Mouse (Mus musculus) neural tube, embryonic 11.5 days (tissue): Measurements from ENCODE around the gene Rbfox1. TPM values are rescaled to one million over a fixed set of nuclear protein-coding genes. Genes with fewer than 3 reads are reported as not detected.

ENCODE experiments used
- ATAC-seq: fragments of 200-750 bp; cut with Nextera tagmentation; 2 replicates; pipeline ENCODE4 v1.8.0; 2017; ENCODE audit warnings: moderate number of reproducible peaks, mild to moderate bottlenecking, moderate TSS enrichment, moderate library complexity; ENCODE audit not compliant: insufficient read depth, low FRiP score, low TSS enrichment
- DNase-seq: peaks from one replicate; pipeline ENCODE4 v3.0.0-alpha.2; 2015; ENCODE audit warnings: low spot score
- H3K27ac ChIP-seq: fragments of 300-500 bp; sonication (generic); 2 replicates; pipeline ENCODE4 v1.5.1; 2014; ENCODE audit warnings: low read depth, mild to moderate bottlenecking, low read length
- H3K27me3 ChIP-seq: fragments of 300-500 bp; sonication (generic); 2 replicates; pipeline ENCODE4 v1.6.1; 2014; ENCODE audit warnings: mild to moderate bottlenecking, low read length, mixed read lengths; ENCODE audit not compliant: control insufficient read depth, insufficient read depth
- H3K36me3 ChIP-seq: fragments of 300-500 bp; sonication (generic); 2 replicates; pipeline ENCODE4 v1.6.1; 2014; ENCODE audit warnings: mild to moderate bottlenecking, low read length, moderate library complexity, mixed read lengths; ENCODE audit not compliant: control insufficient read depth, insufficient read depth
- H3K4me1 ChIP-seq: fragments of 300-500 bp; sonication (generic); 2 replicates; pipeline ENCODE4 v1.6.1; 2014; ENCODE audit warnings: low read length, mixed read lengths; ENCODE audit not compliant: control insufficient read depth, insufficient read depth
- H3K4me2 ChIP-seq: fragments of 300-500 bp; sonication (generic); 2 replicates; pipeline ENCODE4 v1.6.1; 2014; ENCODE audit warnings: low read depth, mild to moderate bottlenecking, moderate library complexity
- H3K4me3 ChIP-seq: fragments of 300-500 bp; sonication (generic); 2 replicates; pipeline ENCODE4 v1.5.1; 2014; ENCODE audit warnings: low read depth, low read length
- H3K9ac ChIP-seq: fragments of 300-500 bp; sonication (generic); 2 replicates; pipeline ENCODE4 v1.6.1; 2014; ENCODE audit warnings: mild to moderate bottlenecking, low read length
- H3K9me3 ChIP-seq: fragments of 300-500 bp; sonication (generic); 2 replicates; pipeline ENCODE4 v1.6.1; 2016; ENCODE audit warnings: low read length; ENCODE audit not compliant: control insufficient read depth
- WGBS: fragments of 180-500 bp; shearing (Covaris S2); extraction: QIAGEN DNeasy Blood & Tissue Kit; methylation state at CpG from one replicate; pipeline ENCODE4 v1.1.7; 2014; 5-methylcytosine and 5-hydroxymethylcytosine counted together
- polyA plus RNA-seq: library from polyadenylated mRNA; unstranded; fragments of >200 nt; fragmentation: Nextera tagmentation; extraction: Ambion mirVana; gene quantifications from 2 replicates; pipeline ENCODE4 v1.2.1, GENCODE M21; 2014

Gene Rbfox1
- polyA plus RNA-seq, 1 experiment from 2014 or later = 32.9 TPM

DNA sequence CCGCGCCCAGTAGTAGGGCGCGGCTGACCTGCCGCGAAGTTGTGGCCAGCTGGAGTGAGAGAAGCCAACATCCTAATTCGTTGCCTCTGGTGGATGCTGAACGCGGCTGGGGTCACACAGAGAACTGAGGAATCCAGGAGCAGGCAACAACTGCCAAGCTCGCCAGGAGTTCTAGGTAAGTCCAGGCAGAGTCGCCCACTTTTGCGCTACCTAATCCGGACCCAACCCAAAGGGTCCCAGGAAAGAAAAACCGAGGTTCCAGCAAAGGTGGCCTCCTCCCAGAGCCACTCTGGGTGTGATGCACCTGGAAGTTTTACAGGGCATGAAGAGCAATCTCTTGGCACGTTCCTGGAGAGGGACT lies 515 bp downstream of the Rbfox1 start:
- peak overlapping the region; percentile 35 for H3K4me3 ChIP-seq
- no peaks in the 10 kb centered on the region for H3K9me3 ChIP-seq
- ATAC-seq = no peak
- H3K9ac ChIP-seq = peak overlapping the region; percentile 44; the same call in 1 of the 2 replicates
- no peaks in the 10 kb centered on the region for H3K4me1 ChIP-seq
- no peak overlapping the region for H3K27ac ChIP-seq
- H3K4me2 ChIP-seq = peak overlapping the region; percentile 79
- peaks cover 25% of the 10 kb centered on the region for H3K27me3 ChIP-seq
- no peak for DNase-seq
- no peaks in the 10 kb centered on the region for H3K36me3 ChIP-seq
- WGBS = 5% methylated on average over 15 of the region's 15 CpGs

DNA sequence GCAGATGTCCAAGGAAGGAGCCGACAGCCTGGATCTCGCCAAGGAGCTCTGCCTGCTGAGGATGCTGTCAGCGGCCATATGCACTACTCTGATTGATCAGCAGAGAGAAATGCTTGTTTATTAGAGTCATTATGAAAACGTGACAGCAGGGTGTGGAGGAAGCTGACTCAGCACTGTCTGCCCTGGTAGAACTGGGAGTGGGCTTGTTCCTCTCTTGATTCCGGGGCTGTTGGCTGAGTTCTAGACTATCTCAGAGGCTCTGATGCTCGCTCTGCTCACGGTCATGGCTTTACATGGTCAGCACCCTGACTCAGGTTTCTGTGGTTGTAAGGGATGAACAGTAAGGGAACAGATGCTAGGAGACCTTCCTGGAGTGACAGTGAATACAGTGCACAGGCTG lies 10.4 kb downstream of the Rbfox1 start:
- H3K27ac ChIP-seq = no peak overlapping the region
- no peaks in the 10 kb centered on the region for H3K27me3 ChIP-seq
- no peaks in the 10 kb centered on the region for H3K36me3 ChIP-seq
- DNase-seq (no peak), ATAC-seq (no peak)
- 76% methylated on average over 7 of the region's 7 CpGs for WGBS
- H3K9ac ChIP-seq = no peak overlapping the region
- no peak overlapping the region for H3K4me2 ChIP-seq
- no peak overlapping the region for H3K4me3 ChIP-seq
- H3K9me3 ChIP-seq = no peaks in the 10 kb centered on the region
- H3K4me1 ChIP-seq = no peaks in the 10 kb centered on the region

DNA sequence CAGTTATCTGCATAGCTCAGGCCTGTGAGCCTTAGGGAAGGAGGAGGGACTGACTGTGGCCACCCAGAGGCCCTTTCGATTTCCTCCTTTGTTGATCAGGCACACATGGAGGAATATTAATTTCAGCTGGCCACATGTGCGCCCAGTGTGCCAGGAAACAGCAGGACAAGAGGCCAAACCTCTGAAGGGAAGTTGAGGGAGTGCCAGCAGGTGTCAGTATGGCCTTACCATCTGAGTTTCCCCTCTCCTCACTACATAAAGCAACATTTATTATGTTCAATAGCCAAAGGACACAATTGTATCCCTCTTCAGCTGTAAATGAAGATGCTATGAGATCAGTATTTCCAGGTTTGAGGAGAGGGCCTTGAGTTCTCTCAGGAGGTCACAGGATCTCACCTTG lies 13.2 kb downstream of the Rbfox1 start:
- Histone ChIP-seq H3K4me1 (no peaks in the 10 kb centered on the region), H3K4me3 (no peak overlapping the region), H3K9me3 (no peaks in the 10 kb centered on the region), H3K36me3 (no peaks in the 10 kb centered on the region), H3K27ac (no peak overlapping the region), H3K4me2 (no peak overlapping the region), H3K9ac (no peak overlapping the region), H3K27me3 (no peaks in the 10 kb centered on the region)
- DNase-seq (peak; percentile 28), ATAC-seq (no peak)
- 58% methylated on average over 2 of the region's 2 CpGs for WGBS

DNA sequence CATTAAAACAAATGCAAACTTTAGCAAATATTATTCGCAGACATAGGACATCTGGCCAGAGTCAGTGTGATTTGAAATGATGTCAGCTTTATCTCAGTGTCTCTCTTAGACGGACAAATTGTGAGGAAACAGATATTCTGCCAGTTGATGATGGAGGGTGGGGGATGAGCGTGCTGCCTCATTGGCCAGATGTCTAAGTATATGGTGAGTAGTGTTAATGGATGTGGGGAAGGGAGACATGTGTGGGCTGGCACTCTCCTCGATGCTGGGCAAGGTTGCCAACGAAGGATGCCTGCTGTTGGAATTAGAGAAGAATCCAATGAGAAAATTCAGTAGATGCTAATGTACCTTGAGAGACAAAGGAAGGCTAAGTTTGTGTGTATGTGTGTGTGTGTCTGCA lies 25.6 kb downstream of the Rbfox1 start:
- H3K9me3 ChIP-seq = no peaks in the 10 kb centered on the region
- 86% methylated on average over 5 of the region's 5 CpGs for WGBS
- no peak for ATAC-seq

DNA sequence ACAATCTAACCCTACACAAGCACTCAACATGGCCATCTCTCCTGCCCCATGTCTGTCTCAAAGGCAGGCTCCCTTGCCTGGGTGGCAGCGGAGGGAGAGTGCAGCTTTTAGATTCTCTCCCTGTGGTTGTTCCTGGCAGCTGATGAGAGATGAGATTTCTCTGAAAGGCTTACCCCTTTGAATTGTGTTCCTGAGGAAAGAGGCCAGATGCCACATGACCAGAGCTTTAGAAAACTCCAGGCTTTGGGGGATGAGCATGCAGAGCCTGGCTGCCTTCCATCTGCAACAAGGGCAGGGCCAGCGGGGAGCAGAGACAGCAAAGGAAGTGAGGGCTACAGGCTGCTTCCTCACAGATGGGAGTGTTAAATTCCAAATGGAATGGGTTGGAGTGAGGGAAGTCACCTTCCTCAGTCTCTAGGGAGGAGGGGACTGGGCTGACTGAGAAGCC lies 26.7 kb downstream of the Rbfox1 start:
- H3K27me3 ChIP-seq = no peaks in the 10 kb centered on the region
- no peaks in the 10 kb centered on the region for H3K4me1 ChIP-seq
- H3K4me2 ChIP-seq = no peak overlapping the region
- H3K4me3 ChIP-seq = no peak overlapping the region
- H3K27ac ChIP-seq = no peak overlapping the region
- H3K36me3 ChIP-seq = no peaks in the 10 kb centered on the region
- no peaks in the 10 kb centered on the region for H3K9me3 ChIP-seq
- ATAC-seq (no peak), DNase-seq (peak; percentile 35)
- WGBS = 32% methylated on average over 2 of the region's 2 CpGs
- H3K9ac ChIP-seq = no peak overlapping the region

More for the DNA sequence above, 25.6 kb downstream of the Rbfox1 start:
- no peak for DNase-seq
- Histone ChIP-seq H3K27me3 (no peaks in the 10 kb centered on the region), H3K9ac (no peak overlapping the region), H3K4me1 (no peaks in the 10 kb centered on the region), H3K27ac (no peak overlapping the region), H3K36me3 (no peaks in the 10 kb centered on the region), H3K4me2 (no peak overlapping the region), H3K4me3 (no peak overlapping the region)

DNA sequence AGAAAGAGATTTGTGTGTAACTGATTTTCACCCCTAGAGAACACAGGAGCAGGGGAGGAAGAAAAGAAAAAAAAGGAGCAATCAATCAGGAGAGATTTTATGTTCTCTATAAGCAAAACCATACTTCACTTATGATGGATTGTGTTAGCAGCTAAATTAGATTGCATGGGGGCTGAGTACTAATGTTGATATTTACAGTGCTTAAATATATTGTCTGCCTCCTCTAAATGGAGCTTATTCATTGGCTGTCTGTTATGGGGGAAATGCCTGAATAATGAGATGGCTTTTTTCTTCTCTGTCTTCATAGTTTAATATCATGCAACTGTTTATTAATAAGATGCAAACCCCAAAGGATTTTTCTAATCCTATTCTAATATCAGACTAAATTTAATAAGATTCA lies 32.8 kb downstream of the Rbfox1 start:
- Histone ChIP-seq H3K36me3 (no peaks in the 10 kb centered on the region), H3K27ac (no peak overlapping the region), H3K4me1 (no peaks in the 10 kb centered on the region), H3K4me3 (no peak overlapping the region), H3K9ac (no peak overlapping the region), H3K9me3 (no peaks in the 10 kb centered on the region), H3K4me2 (no peak overlapping the region), H3K27me3 (no peaks in the 10 kb centered on the region)
- ATAC-seq = no peak
- DNase-seq = no peak

DNA sequence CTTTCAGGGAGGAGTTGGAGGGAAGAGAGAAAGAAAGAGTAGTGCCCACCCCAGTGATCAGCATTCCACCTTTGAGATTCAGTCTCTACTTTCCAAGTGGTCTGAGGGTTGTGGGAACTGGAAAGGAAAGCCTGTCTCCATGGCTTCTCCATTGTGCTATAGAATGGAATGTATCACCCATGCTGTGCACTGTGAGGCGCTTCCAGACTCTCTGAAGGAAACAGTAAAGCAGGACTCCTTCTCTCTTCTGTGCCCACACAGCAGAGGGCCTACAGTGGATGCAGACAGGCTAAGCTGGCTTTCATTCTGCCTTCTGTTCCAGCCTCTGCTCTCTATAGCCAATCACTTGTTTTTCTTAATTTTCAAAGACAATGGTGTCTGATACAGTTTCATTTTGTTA lies 41.8 kb downstream of the Rbfox1 start:
- no peaks in the 10 kb centered on the region for H3K27me3 ChIP-seq
- no peak for ATAC-seq
- no peak overlapping the region for H3K4me2 ChIP-seq
- no peaks in the 10 kb centered on the region; the same call in 1 of the 2 replicates for H3K9me3 ChIP-seq
- peak; percentile 15 for DNase-seq
- H3K4me1 ChIP-seq = no peaks in the 10 kb centered on the region
- no peaks in the 10 kb centered on the region for H3K36me3 ChIP-seq
- 39% methylated on average over 1 of the region's 1 CpGs for WGBS
- H3K27ac ChIP-seq = no peak overlapping the region
- H3K9ac ChIP-seq = no peak overlapping the region
- no peak overlapping the region for H3K4me3 ChIP-seq

DNA sequence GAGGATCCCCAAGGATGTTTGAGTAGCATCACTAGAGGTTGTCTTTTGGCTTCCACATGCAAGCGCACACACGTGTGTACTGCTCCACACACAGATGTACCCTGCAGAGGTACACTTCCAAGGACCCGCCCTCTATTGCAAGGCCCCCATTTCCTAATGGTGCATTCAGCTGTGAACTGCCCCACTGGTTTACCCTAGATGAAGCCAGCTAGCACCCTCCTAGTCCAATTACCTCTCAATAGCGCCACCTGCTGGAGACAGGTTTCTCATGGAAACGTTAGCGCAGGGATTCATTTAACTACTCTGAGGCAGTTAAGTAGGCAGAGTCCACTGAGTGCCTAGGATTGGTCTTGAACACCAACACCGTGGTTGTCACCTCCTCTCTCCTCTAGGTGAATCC lies 46.5 kb downstream of the Rbfox1 start:
- no peaks in the 10 kb centered on the region for H3K36me3 ChIP-seq
- ATAC-seq = peak; percentile 41; the same call in 1 of the 2 replicates
- H3K4me2 ChIP-seq = no peak overlapping the region
- H3K4me1 ChIP-seq = no peaks in the 10 kb centered on the region
- WGBS = 22% methylated on average over 7 of the region's 7 CpGs
- H3K27ac ChIP-seq = no peak overlapping the region
- DNase-seq = peak; percentile 80
- no peaks in the 10 kb centered on the region for H3K27me3 ChIP-seq
- H3K4me3 ChIP-seq = no peak overlapping the region
- H3K9ac ChIP-seq = no peak overlapping the region
- no peaks in the 10 kb centered on the region; the same call in 1 of the 2 replicates for H3K9me3 ChIP-seq

DNA sequence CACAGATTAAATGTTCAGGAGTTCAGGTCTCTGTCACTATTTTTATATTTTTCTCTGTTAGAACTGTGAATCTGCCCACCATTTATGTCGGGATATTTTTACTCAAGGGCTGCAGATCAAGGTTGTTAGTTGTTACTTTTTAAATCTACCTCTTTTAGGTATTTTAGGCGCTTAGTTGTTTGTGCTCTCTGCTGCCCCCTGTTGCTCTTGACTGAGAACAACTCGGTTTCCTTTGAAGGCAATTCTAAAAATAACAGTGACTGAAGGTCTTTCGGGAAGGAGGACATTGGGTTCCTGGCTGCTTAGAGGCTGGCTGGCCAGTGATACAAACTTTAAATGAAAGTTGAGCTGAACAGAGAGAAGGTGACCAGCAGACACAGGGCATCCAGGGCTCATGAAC lies 54.9 kb downstream of the Rbfox1 start:
- H3K36me3 ChIP-seq = no peaks in the 10 kb centered on the region
- H3K27me3 ChIP-seq = no peaks in the 10 kb centered on the region
- H3K4me1 ChIP-seq = no peaks in the 10 kb centered on the region
- H3K4me2 ChIP-seq = no peak overlapping the region
- no peak overlapping the region for H3K27ac ChIP-seq
- no peaks in the 10 kb centered on the region for H3K9me3 ChIP-seq
- no peak overlapping the region for H3K9ac ChIP-seq
- ATAC-seq (no peak), DNase-seq (no peak)
- 59% methylated on average over 4 of the region's 4 CpGs for WGBS
- no peak overlapping the region for H3K4me3 ChIP-seq
